Mouse (Mus musculus) subcutaneous adipose tissue, adult 2 months (tissue): ENCODE results near the gene Olfr444. TPM values are rescaled to one million over a fixed set of nuclear protein-coding genes. Genes with fewer than 3 reads are reported as not detected.

Experiments used
- polyA plus RNA-seq: library from polyadenylated mRNA; depleted of rRNA; stranded (reverse); fragments of >200 nt; gene quantifications from 2 replicates; pipeline ENCODE4 v1.2.3, GENCODE M21; 2012; ENCODE audit warnings: low replicate concordance; rRNA removed

Olfr444 gene
- polyA plus RNA-seq: not detected in 2 replicates

GRCm38 (mm10) chr6:42948767-42949166, at the start of gene Olfr444:
Gene Olfr444, plus strand, starts transcription at chr6:42949067.

GRCm38 (mm10) chr6:42908578-42908977, 40.3 kb upstream of the Olfr444 start, which contains the start of gene Olfr447:
Gene Olfr447, plus strand, starts transcription at chr6:42908878.

DNA sequence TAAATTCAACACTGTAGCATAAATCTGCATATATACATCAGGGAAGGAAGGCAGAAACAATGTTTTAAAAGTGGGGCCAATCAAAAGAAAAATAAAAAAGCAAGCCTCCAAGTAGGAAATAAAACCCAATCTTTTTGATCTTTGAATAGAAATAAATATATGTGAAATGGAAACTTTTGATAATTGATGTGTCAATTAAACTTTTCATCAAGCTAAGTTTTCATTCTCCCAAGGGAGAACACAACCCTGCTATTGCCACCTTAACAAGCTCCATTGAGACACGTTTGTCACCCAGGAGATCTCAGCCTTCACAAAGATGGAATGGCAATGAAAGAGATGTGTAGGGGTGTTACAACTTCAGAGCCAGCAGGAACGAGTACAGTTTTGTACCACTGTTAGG, 27.8 kb upstream of the Olfr444 start, which contains the start of gene Olfr446:
Gene Olfr446, plus strand, starts transcription at position 301 of the 400 bp plus-strand sequence.

Other genes with a start within 250 kb of the Olfr444 start
- gene Tcaf1, start 239.0 kb upstream of the Olfr444 start, polyA plus RNA-seq: 60.2 and 68.9 TPM in 2 replicates
- not detected in 2 replicates for gene Olfr453, start 209.7 kb upstream of the Olfr444 start, polyA plus RNA-seq
- not detected in 2 replicates for gene Olfr38, start 192.7 kb upstream of the Olfr444 start, polyA plus RNA-seq
- gene Olfr452, start 164.0 kb upstream of the Olfr444 start, polyA plus RNA-seq: not detected in 2 replicates
- gene Olfr450, start 137.1 kb upstream of the Olfr444 start, polyA plus RNA-seq: not detected in 2 replicates
- gene Olfr449, start 114.7 kb upstream of the Olfr444 start, polyA plus RNA-seq: not detected in 2 replicates
- not detected in 2 replicates for gene Olfr448, start 58.6 kb upstream of the Olfr444 start, polyA plus RNA-seq
- gene Olfr447, start 40.2 kb upstream of the Olfr444 start, polyA plus RNA-seq: not detected in 2 replicates
- gene Olfr446, start 27.7 kb upstream of the Olfr444 start, polyA plus RNA-seq: not detected in 2 replicates
- gene Olfr441, start 157.3 kb downstream of the Olfr444 start, polyA plus RNA-seq: not detected in 2 replicates
- gene Olfr237-ps1, start 197.5 kb downstream of the Olfr444 start, polyA plus RNA-seq: not detected in 2 replicates
- gene Olfr437, start 214.2 kb downstream of the Olfr444 start, polyA plus RNA-seq: not detected in 2 replicates
- gene Olfr13, start 223.1 kb downstream of the Olfr444 start, polyA plus RNA-seq: not detected in 2 replicates
- gene Olfr435, start 248.1 kb downstream of the Olfr444 start, polyA plus RNA-seq: not detected in 2 replicates